Mouse (Mus musculus): ENCODE results near the gene Pjvk. TPM values are rescaled to one million over a fixed set of nuclear protein-coding genes. Genes with fewer than 3 reads are reported as not detected.
A peak's percentile ranks its signal among the peaks of the same experiment; 100 is the strongest.

Pjvk gene
- polyA plus RNA-seq, 1 experiment from 2014 or later: 0.31 TPM

DNA sequence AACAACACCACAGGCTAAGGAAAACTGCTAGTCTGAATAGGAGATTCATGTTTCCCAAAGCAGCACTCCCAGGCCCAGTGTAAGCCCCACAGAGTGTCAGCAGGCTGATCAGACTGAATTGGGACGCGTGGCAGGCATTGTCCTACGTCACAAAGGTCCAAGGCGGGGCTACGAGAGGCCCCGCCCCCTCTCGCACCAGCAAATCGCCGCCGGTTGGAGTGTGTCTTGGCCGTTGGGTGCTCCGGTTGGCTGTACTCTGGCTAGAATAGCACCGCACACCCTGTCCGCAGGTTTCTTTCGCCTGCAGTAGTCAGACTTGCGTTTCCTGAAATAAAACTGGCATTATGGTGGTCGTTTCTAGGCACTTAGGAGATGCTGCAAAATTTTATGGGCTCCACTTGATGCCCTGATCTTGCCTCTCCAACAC, 24.7 kb downstream of the Pjvk start, which contains the start of gene Fkbp7:
TSS of gene Fkbp7 (minus strand) at position 151 of the 427 bp plus-strand sequence.
- Histone ChIP-seq H3K4me2 (replicated peaks; ENCODE audit: low read depth) (peak within 1 kb of the TSS; percentile 76), H3K9me3 (ENCODE audit: control insufficient read depth) (no peaks in the 10 kb centered on the region), H3K4me1 (replicated peaks; ENCODE audit: control insufficient read depth, insufficient read depth, low read length) (0 out of 2 replicates have a peak, but pooled peaks cover 3% of the 10 kb centered on the region), H3K27ac (ENCODE audit: low read depth, low read length) (peak within 1 kb of the TSS; percentile 83), H3K9ac (ENCODE audit: low read depth, low read length) (peak within 1 kb of the TSS; percentile 68), H3K27me3 (replicated peaks; ENCODE audit: control insufficient read depth, insufficient read depth, low read length) (no peaks in the 10 kb centered on the region), H3K36me3 (ENCODE audit: control insufficient read depth, insufficient read depth) (no peaks in the 10 kb centered on the region), H3K4me3 (ENCODE audit: low read depth, low read length) (peak within 1 kb of the TSS; percentile 54)
- under 1% methylated on average over 17 of the region's 17 CpGs for WGBS
- peak; percentile 84 for ATAC-seq
- peak; percentile 5; the same call in 1 of the 2 replicates for TF ChIP-seq CTCF (IDR thresholded peaks at IDR 0.05; ENCODE audit: low read depth)

DNA sequence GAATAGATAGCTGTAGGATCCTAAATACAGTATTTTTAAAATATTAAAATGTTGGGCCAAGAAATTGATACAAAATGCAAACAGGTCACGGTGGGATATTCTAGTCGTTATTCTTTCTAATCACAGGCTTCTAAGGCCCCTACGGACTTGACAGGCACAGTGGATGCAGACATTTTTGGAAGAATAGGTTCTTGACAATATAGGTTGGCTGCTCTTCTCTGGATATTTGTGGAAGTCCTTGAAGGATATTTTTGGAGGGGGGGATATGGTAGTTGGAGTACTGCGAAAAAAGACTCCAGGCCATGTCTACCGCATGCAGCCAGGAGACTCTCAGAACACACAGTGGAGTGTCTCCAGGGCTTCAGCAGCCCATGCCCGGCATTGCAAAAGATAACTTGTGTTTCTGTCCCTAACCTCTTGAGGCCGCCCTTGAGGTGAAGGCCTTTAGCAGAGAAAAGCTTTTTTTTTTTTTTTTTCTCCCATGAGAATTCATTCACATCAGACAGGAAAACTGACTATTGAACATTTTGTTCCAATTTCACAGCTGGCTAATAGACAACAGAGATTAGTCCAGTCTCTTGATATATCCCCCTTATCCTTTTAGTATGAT, 25.3 kb downstream of the Pjvk start:
- TF ChIP-seq CTCF (IDR thresholded peaks at IDR 0.05; ENCODE audit: low read depth): peak; percentile 64
- ATAC-seq: no peak
- H3K4me3 ChIP-seq (ENCODE audit: low read depth, low read length): peak overlapping the region; percentile 54
- no peaks in the 10 kb centered on the region for H3K27me3 ChIP-seq (replicated peaks; ENCODE audit: control insufficient read depth, insufficient read depth, low read length)
- H3K4me1 ChIP-seq (replicated peaks; ENCODE audit: control insufficient read depth, insufficient read depth, low read length): 0 out of 2 replicates have a peak, but pooled peaks cover 3% of the 10 kb centered on the region
- H3K4me2 ChIP-seq (replicated peaks; ENCODE audit: low read depth): peak overlapping the region; percentile 76
- no peak overlapping the region for H3K9ac ChIP-seq (ENCODE audit: low read depth, low read length)
- H3K27ac ChIP-seq (ENCODE audit: low read depth, low read length): peak overlapping the region; percentile 83; the same call in 1 of the 2 replicates
- H3K9me3 ChIP-seq (ENCODE audit: control insufficient read depth): no peaks in the 10 kb centered on the region
- 44% methylated on average over 7 of the region's 7 CpGs for WGBS
- H3K36me3 ChIP-seq (ENCODE audit: control insufficient read depth, insufficient read depth): no peaks in the 10 kb centered on the region

DNA sequence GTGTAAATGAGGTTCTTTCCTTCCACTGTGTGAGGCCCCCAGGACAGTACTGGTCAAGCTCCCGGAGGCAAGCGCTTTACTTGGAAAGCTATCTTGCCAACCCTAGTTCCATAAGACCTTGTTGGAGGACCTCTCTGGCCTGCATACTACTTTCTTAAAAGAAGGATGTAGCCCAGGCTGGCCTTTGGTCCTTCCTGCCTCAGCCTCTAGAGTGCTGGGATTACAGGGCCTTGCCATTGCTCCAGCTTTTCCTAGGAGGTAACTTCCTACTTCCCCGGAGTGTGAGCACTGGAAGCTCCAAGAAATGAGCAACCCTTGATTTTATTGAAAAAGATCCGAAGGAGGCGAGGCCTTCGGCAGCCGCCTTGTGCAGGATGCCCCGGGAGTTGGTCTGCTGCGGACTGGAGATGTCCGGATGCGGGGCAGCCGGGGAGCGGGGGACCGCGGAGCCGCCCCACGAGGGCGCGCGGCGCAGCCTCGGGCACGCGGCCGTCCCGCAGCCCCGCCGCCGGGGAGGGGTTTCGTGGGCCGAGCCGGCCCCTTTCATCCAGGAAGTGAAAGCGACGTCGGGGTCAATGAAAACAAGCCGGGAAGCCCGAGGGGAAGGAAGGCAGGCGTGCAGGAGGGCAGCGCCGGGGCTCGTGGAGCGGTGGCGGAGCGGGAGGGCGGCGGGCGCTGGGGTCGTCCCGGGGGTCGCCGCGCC, 26.6 kb downstream of the Pjvk start, which contains the start of gene Plekha3:
TSS of gene Plekha3 (plus strand) at position 557 of the 703 bp plus-strand sequence.
- peak; percentile 74 for ATAC-seq
- WGBS: 6% methylated on average over 34 of the region's 52 CpGs
- Histone ChIP-seq H3K9ac (ENCODE audit: low read depth, low read length) (peak within 1 kb of the TSS; percentile 83), H3K4me1 (replicated peaks; ENCODE audit: control insufficient read depth, insufficient read depth, low read length) (0 out of 2 replicates have a peak, but pooled peaks cover 3% of the 10 kb centered on the region), H3K36me3 (ENCODE audit: control insufficient read depth, insufficient read depth) (peaks cover 7% of the 10 kb centered on the region; the same call in 1 of the 2 replicates), H3K27ac (ENCODE audit: low read depth, low read length) (peak within 1 kb of the TSS; percentile 91), H3K4me3 (ENCODE audit: low read depth, low read length) (peak within 1 kb of the TSS; percentile 89), H3K9me3 (ENCODE audit: control insufficient read depth) (no peaks in the 10 kb centered on the region), H3K27me3 (replicated peaks; ENCODE audit: control insufficient read depth, insufficient read depth, low read length) (no peaks in the 10 kb centered on the region), H3K4me2 (replicated peaks; ENCODE audit: low read depth) (peak within 1 kb of the TSS; percentile 69)
- no peak for TF ChIP-seq CTCF (IDR thresholded peaks at IDR 0.05; ENCODE audit: low read depth)

DNA sequence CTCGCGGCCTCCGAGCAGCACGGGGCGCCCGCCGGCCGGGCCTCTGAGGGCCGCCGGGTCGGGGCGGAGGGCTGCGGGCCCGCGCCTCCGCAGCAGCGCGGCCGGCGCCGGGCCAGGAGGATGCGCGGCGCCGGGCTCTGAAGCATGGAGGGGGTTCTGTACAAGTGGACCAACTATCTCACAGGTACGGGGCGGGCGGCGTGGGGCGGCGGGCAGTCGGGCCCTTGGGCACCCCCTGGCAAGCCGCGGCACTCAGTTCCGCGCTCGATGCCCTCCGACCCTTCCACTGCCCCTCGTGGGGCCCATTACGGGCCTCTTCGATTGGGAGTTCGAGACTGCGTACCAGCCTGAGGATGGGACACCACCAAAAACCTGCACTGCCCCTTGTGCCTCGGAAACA, 27.2 kb downstream of the Pjvk start:
- Histone ChIP-seq H3K27me3 (replicated peaks; ENCODE audit: control insufficient read depth, insufficient read depth, low read length) (no peaks in the 10 kb centered on the region), H3K4me1 (replicated peaks; ENCODE audit: control insufficient read depth, insufficient read depth, low read length) (0 out of 2 replicates have a peak, but pooled peaks cover 3% of the 10 kb centered on the region), H3K4me2 (replicated peaks; ENCODE audit: low read depth) (peak overlapping the region; percentile 69), H3K36me3 (ENCODE audit: control insufficient read depth, insufficient read depth) (peaks cover 13% of the 10 kb centered on the region; the same call in 1 of the 2 replicates), H3K9ac (ENCODE audit: low read depth, low read length) (peak overlapping the region; percentile 83), H3K4me3 (ENCODE audit: low read depth, low read length) (peak overlapping the region; percentile 89), H3K9me3 (ENCODE audit: control insufficient read depth) (no peaks in the 10 kb centered on the region), H3K27ac (ENCODE audit: low read depth, low read length) (peak overlapping the region; percentile 91)
- ATAC-seq: peak; percentile 51
- WGBS: under 1% methylated on average over 44 of the region's 44 CpGs
- no peak for TF ChIP-seq CTCF (IDR thresholded peaks at IDR 0.05; ENCODE audit: low read depth)

DNA sequence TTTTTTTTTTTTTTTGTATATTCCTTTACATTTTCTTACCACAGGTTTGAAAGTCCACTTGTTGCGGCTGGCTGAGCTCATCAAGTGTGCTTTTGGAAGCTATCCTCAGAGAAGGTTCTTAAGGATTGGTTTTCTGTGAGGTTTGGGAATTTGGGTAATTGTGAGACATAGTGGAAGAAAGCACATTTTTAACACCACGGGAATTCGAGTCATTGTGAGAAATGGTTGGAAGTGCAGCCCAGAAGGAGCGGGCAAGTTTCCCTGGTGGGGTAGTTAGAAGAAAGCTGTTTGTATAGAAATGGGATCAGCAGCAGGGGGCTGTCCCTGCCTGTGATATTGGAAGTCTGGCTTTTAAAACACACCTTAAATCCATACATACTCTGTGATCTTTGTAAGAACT, 27.7 kb downstream of the Pjvk start:
- H3K27ac ChIP-seq (ENCODE audit: low read depth, low read length): no peak overlapping the region
- ATAC-seq: no peak
- no peak for TF ChIP-seq CTCF (IDR thresholded peaks at IDR 0.05; ENCODE audit: low read depth)
- H3K4me1 ChIP-seq (replicated peaks; ENCODE audit: control insufficient read depth, insufficient read depth, low read length): 0 out of 2 replicates have a peak, but pooled peaks cover 3% of the 10 kb centered on the region
- 12% methylated on average over 4 of the region's 4 CpGs for WGBS
- peaks cover 16% of the 10 kb centered on the region; the same call in 1 of the 2 replicates for H3K36me3 ChIP-seq (ENCODE audit: control insufficient read depth, insufficient read depth)
- H3K9ac ChIP-seq (ENCODE audit: low read depth, low read length): peak overlapping the region; percentile 83
- peak overlapping the region; percentile 89 for H3K4me3 ChIP-seq (ENCODE audit: low read depth, low read length)
- H3K9me3 ChIP-seq (ENCODE audit: control insufficient read depth): no peaks in the 10 kb centered on the region
- H3K27me3 ChIP-seq (replicated peaks; ENCODE audit: control insufficient read depth, insufficient read depth, low read length): no peaks in the 10 kb centered on the region
- peak overlapping the region; percentile 69 for H3K4me2 ChIP-seq (replicated peaks; ENCODE audit: low read depth)

Data from intestine, postnatal 0 days (tissue).